Mouse (Mus musculus): ENCODE measurements around the gene Gemin8. TPM values are rescaled to one million over a fixed set of nuclear protein-coding genes. Genes with fewer than 3 reads are reported as not detected.
A peak's percentile ranks its signal among the peaks of the same experiment; 100 is the strongest.

Gemin8 gene
- polyA plus RNA-seq, 2 experiments = 5.8 to 7.0 TPM

- Histone ChIP-seq H3K4me3 (ENCODE audit: insufficient read depth in 1 of 2, low read depth in 2 of 2, low read length in 2 of 2) (no peak overlapping the region), H3K27me3 (ENCODE audit: control insufficient read depth, insufficient read depth, low read length) (no peaks in the 10 kb centered on the region), H3K4me1 (replicated peaks; ENCODE audit: control insufficient read depth in 2 of 2, insufficient read depth in 2 of 2, low read length in 1 of 2) (peaks cover 0 to 2% of the 10 kb centered on the region in 2 experiments; a peak in 1 of 4 replicates), H3K27ac (no peak overlapping the region), H3K36me3 (replicated peaks; ENCODE audit: control insufficient read depth, insufficient read depth, low read depth) (no peaks in the 10 kb centered on the region), H3K9me3 (ENCODE audit: control insufficient read depth, low read length) (no peaks in the 10 kb centered on the region), H3K4me2 (ENCODE audit: low read depth) (no peak overlapping the region), H3K9ac (replicated peaks) (no peak overlapping the region)
- ATAC-seq (ENCODE audit: insufficient read depth) = no peak
- DNase-seq (ENCODE audit: low read depth in 3 of 3, low spot score in 3 of 3) = no peak
- no peak for TF ChIP-seq CTCF (IDR thresholded peaks at IDR 0.05; ENCODE audit: low read depth)
- TF ChIP-seq EP300 (IDR thresholded peaks at IDR 0.05; ENCODE audit: low read depth) = no peak
- WGBS (ENCODE audit: insufficient replicate concordance) = 77% methylated on average over 7 of the region's 7 CpGs
Observed at GRCm38 (mm10) chrX:166177929-166178328, 7.7 kb downstream of the Gemin8 start.

DNA sequence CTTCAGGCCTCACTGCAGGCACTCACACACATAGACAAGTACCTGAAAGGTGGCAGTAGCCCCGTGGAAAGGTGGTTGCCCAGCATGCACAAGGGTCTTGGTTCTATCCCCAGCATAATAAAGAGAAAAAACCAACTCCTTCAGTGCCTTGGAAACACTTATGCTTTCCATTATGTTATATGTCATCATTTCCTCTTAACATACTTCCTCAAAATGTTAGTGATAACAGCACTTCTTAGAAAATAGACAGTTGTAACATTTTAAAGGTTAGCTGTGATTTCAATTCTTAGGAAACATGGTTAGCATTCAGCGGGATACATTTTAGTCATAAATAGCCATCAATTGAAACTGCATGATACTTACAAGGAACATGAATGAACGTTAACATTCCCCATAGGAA lies 12.8 kb downstream of the Gemin8 start:
- no peak for ATAC-seq (ENCODE audit: insufficient read depth)
- no peak for TF ChIP-seq CTCF (IDR thresholded peaks at IDR 0.05; ENCODE audit: low read depth)
- no peak for TF ChIP-seq EP300 (IDR thresholded peaks at IDR 0.05; ENCODE audit: low read depth)

GRCm38 (mm10) chrX:166185327-166185913 lies 15.2 kb downstream of the Gemin8 start:
- no peak overlapping the region for H3K4me2 ChIP-seq (ENCODE audit: low read depth)
- no peaks in the 10 kb centered on the region for H3K4me1 ChIP-seq (replicated peaks; ENCODE audit: control insufficient read depth in 2 of 2, insufficient read depth in 2 of 2, low read length in 1 of 2)
- H3K9me3 ChIP-seq (ENCODE audit: control insufficient read depth, low read length) = no peaks in the 10 kb centered on the region
- H3K9ac ChIP-seq (replicated peaks) = no peak overlapping the region
- H3K36me3 ChIP-seq (replicated peaks; ENCODE audit: control insufficient read depth, insufficient read depth, low read depth) = no peaks in the 10 kb centered on the region
- ATAC-seq (ENCODE audit: insufficient read depth) (no peak), DNase-seq (ENCODE audit: low read depth in 3 of 3, low spot score in 3 of 3) (no peak)
- 75% methylated on average over 9 of the region's 9 CpGs for WGBS (ENCODE audit: insufficient replicate concordance)
- no peak overlapping the region for H3K27ac ChIP-seq
- H3K27me3 ChIP-seq (ENCODE audit: control insufficient read depth, insufficient read depth, low read length) = no peaks in the 10 kb centered on the region
- H3K4me3 ChIP-seq (ENCODE audit: insufficient read depth in 1 of 2, low read depth in 2 of 2, low read length in 2 of 2) = no peak overlapping the region
- TF ChIP-seq CTCF (IDR thresholded peaks at IDR 0.05; ENCODE audit: low read depth) (no peak), EP300 (IDR thresholded peaks at IDR 0.05; ENCODE audit: low read depth) (no peak)

More for the DNA sequence above, 12.8 kb downstream of the Gemin8 start:
- Histone ChIP-seq H3K27ac (no peak overlapping the region), H3K36me3 (replicated peaks; ENCODE audit: control insufficient read depth, insufficient read depth, low read depth) (no peaks in the 10 kb centered on the region), H3K9ac (replicated peaks) (no peak overlapping the region), H3K4me2 (ENCODE audit: low read depth) (no peak overlapping the region), H3K4me1 (replicated peaks; ENCODE audit: control insufficient read depth in 2 of 2, insufficient read depth in 2 of 2, low read length in 1 of 2) (no peaks in the 10 kb centered on the region), H3K27me3 (ENCODE audit: control insufficient read depth, insufficient read depth, low read length) (no peaks in the 10 kb centered on the region), H3K4me3 (ENCODE audit: insufficient read depth in 1 of 2, low read depth in 2 of 2, low read length in 2 of 2) (no peak overlapping the region), H3K9me3 (ENCODE audit: control insufficient read depth, low read length) (no peaks in the 10 kb centered on the region)
- DNase-seq (ENCODE audit: low read depth in 3 of 3, low spot score in 3 of 3) = no peak
- WGBS (ENCODE audit: insufficient replicate concordance) = 56% methylated on average over 3 of the region's 3 CpGs

- Histone ChIP-seq H3K27ac (no peak overlapping the region), H3K9ac (replicated peaks) (no peak overlapping the region), H3K4me3 (ENCODE audit: insufficient read depth in 1 of 2, low read depth in 2 of 2, low read length in 2 of 2) (no peak overlapping the region), H3K9me3 (ENCODE audit: control insufficient read depth, low read length) (no peaks in the 10 kb centered on the region), H3K4me1 (replicated peaks; ENCODE audit: control insufficient read depth in 2 of 2, insufficient read depth in 2 of 2, low read length in 1 of 2) (no peaks in the 10 kb centered on the region), H3K36me3 (replicated peaks; ENCODE audit: control insufficient read depth, insufficient read depth, low read depth) (no peaks in the 10 kb centered on the region), H3K4me2 (ENCODE audit: low read depth) (no peak overlapping the region), H3K27me3 (ENCODE audit: control insufficient read depth, insufficient read depth, low read length) (no peaks in the 10 kb centered on the region)
- TF ChIP-seq CTCF (IDR thresholded peaks at IDR 0.05; ENCODE audit: low read depth) (no peak), EP300 (IDR thresholded peaks at IDR 0.05; ENCODE audit: low read depth) (no peak)
- DNase-seq (ENCODE audit: low read depth in 3 of 3, low spot score in 3 of 3) = no peak
- WGBS (ENCODE audit: insufficient replicate concordance) = 50% methylated on average over 1 of the region's 1 CpGs
- no peak for ATAC-seq (ENCODE audit: insufficient read depth)
Observed at GRCm38 (mm10) chrX:166187803-166188202, 17.5 kb downstream of the Gemin8 start.

- Histone ChIP-seq H3K9ac (replicated peaks) (no peak overlapping the region), H3K36me3 (replicated peaks; ENCODE audit: control insufficient read depth, insufficient read depth, low read depth) (no peaks in the 10 kb centered on the region), H3K4me3 (ENCODE audit: insufficient read depth in 1 of 2, low read depth in 2 of 2, low read length in 2 of 2) (no peak overlapping the region), H3K4me1 (replicated peaks; ENCODE audit: control insufficient read depth in 2 of 2, insufficient read depth in 2 of 2, low read length in 1 of 2) (no peaks in the 10 kb centered on the region), H3K27me3 (ENCODE audit: control insufficient read depth, insufficient read depth, low read length) (no peaks in the 10 kb centered on the region), H3K9me3 (ENCODE audit: control insufficient read depth, low read length) (no peaks in the 10 kb centered on the region), H3K27ac (no peak overlapping the region), H3K4me2 (ENCODE audit: low read depth) (no peak overlapping the region)
- peak in 1 of 3 experiments; percentile 4 for DNase-seq (ENCODE audit: low read depth in 3 of 3, low spot score in 3 of 3)
- peak; percentile 75; the same call in 1 of the 2 replicates for ATAC-seq (ENCODE audit: insufficient read depth)
- TF ChIP-seq CTCF (IDR thresholded peaks at IDR 0.05; ENCODE audit: low read depth) = no peak
- TF ChIP-seq EP300 (IDR thresholded peaks at IDR 0.05; ENCODE audit: low read depth) = 0 out of 2 replicates have a peak, but pooled peaks have one; percentile 10
Observed at GRCm38 (mm10) chrX:166196327-166196726, 26.1 kb downstream of the Gemin8 start.
